Mouse (Mus musculus): Measurements from ENCODE around the gene Gm17174.
"Not testable (repeated sequence)": the region's sequence is repeated elsewhere in the genome, so short reads cannot be mapped to it uniquely, and the experiment has no call there.

GRCm38 (mm10) chr14:51592039-51592438, at the start of gene Gm17174:
- TF ChIP-seq CTCF (IDR thresholded peaks at IDR 0.05; ENCODE audit: low read depth, low read length); GATA2 (IDR thresholded peaks at IDR 0.05; ENCODE audit: borderline replicate concordance, low read depth, low read length): not testable (repeated sequence)

Measured in G1E (cell line).